Mouse (Mus musculus) MEL (cell line): ENCODE results near the gene Eml1.

Experiments
- CTCF ChIP-seq, 3 experiments: IDR thresholded peaks in 2 of 3; conservative IDR thresholded peaks in 1 of 3; 2 replicates each; pipeline ENCODE4 v1.5.1; 2011 to 2012; ENCODE audit warnings: low read length in 3 of 3, low read depth in 2 of 3, mild to moderate bottlenecking in 2 of 3, improper control_type of control experiment in 1 of 3, inconsistent platforms in 1 of 3, mixed read lengths in 1 of 3, moderate library complexity in 1 of 3; ENCODE audit not compliant: control insufficient read depth in 1 of 3, insufficient read depth in 1 of 3, poor library complexity in 1 of 3, severe bottlenecking in 1 of 3
- EP300 ChIP-seq, 2 experiments: IDR thresholded peaks; 2 replicates each; pipeline ENCODE4 v1.6.1; 2011; ENCODE audit warnings: improper control_type of control experiment in 2 of 2, low read length in 2 of 2, low read depth in 1 of 2, mild to moderate bottlenecking in 1 of 2
- MAFK ChIP-seq: IDR thresholded peaks from 2 replicates; pipeline ENCODE4 v1.6.1; 2011; ENCODE audit warnings: low read depth, mild to moderate bottlenecking, low read length, improper control_type of control experiment, borderline replicate concordance
- MYC ChIP-seq: IDR thresholded peaks from 2 replicates; pipeline ENCODE4 v1.6.1; 2011; ENCODE audit warnings: low read depth, mild to moderate bottlenecking, low read length, improper control_type of control experiment, moderate library complexity
- NELFE ChIP-seq: IDR thresholded peaks from 2 replicates; pipeline ENCODE4 v1.6.1; 2011; ENCODE audit warnings: low read depth, low read length, improper control_type of control experiment
- NRF1 ChIP-seq: IDR thresholded peaks from 2 replicates; pipeline ENCODE4 v1.6.1; 2014; ENCODE audit warnings: low read depth, mild to moderate bottlenecking, inconsistent platforms, low read length, improper control_type of control experiment, moderate library complexity; ENCODE audit not compliant: poor library complexity, insufficient read depth, severe bottlenecking
- POLR2A ChIP-seq, 2 experiments: IDR thresholded peaks; 2 replicates each; pipeline ENCODE4 v1.6.1; 2011 to 2012; ENCODE audit warnings: low read length in 2 of 2, mild to moderate bottlenecking in 2 of 2, control low read depth in 1 of 2, improper control_type of control experiment in 1 of 2, low read depth in 1 of 2, moderate library complexity in 1 of 2; ENCODE audit not compliant: control insufficient read depth in 1 of 2, insufficient read depth in 1 of 2, poor library complexity in 1 of 2
- TAL1 ChIP-seq: IDR thresholded peaks from 2 replicates; pipeline ENCODE4 v1.6.1; 2012; ENCODE audit warnings: mild to moderate bottlenecking, inconsistent platforms, low read length, moderate library complexity, mixed read lengths

- no peak for TF ChIP-seq MYC
- TF ChIP-seq CTCF (IDR thresholded peaks at IDR 0.05 in 2 of 3, conservative IDR thresholded peaks at IDR 0.05 in 1 of 3; ENCODE audit: control insufficient read depth in 1 of 3, insufficient read depth in 1 of 3, low read depth in 2 of 3, low read length in 3 of 3, poor library complexity in 1 of 3, severe bottlenecking in 1 of 3): no peak
- no peak for TF ChIP-seq POLR2A (IDR thresholded peaks at IDR 0.05; ENCODE audit: control insufficient read depth in 1 of 2, insufficient read depth in 1 of 2, low read depth in 1 of 2, low read length in 2 of 2, poor library complexity in 1 of 2)
- no peak for TF ChIP-seq NRF1
- no peak for TF ChIP-seq TAL1
- TF ChIP-seq MAFK: no peak
- TF ChIP-seq NELFE: no peak
- TF ChIP-seq EP300 (IDR thresholded peaks at IDR 0.05; ENCODE audit: low read depth in 1 of 2, low read length in 2 of 2): no peak
Measured at GRCm38 (mm10) chr12:108503064-108503463, 132.3 kb downstream of the Eml1 start.
